Mouse (Mus musculus) bone marrow macrophage, adult 2 months (primary cell): ENCODE measurements at regions not wholly inside any gene's neighbourhood (a gene's known extent, or its start where the extent isn't known, plus 50 kb on each side); places are given as distances from the start of the nearest gene placed in this dataset.

Experiments used
- H3K27ac ChIP-seq: 2 replicates; pipeline ENCODE4 v1.5.1; 2012; ENCODE audit warnings: low read depth, low read length; ENCODE audit not compliant: insufficient read depth
- H3K4me1 ChIP-seq: 2 replicates; pipeline ENCODE4 v1.6.1; 2012; ENCODE audit warnings: low read length; ENCODE audit not compliant: control insufficient read depth, insufficient read depth
- H3K4me3 ChIP-seq: 2 replicates; pipeline ENCODE4 v1.5.1; 2012; ENCODE audit warnings: mild to moderate bottlenecking, low read length, moderate library complexity; ENCODE audit not compliant: insufficient read depth
- CTCF ChIP-seq: IDR thresholded peaks from 2 replicates; pipeline ENCODE4 v1.5.1; 2012; ENCODE audit warnings: low read depth, mild to moderate bottlenecking, low read length, moderate library complexity
- POLR2A ChIP-seq: IDR thresholded peaks from 2 replicates; pipeline ENCODE4 v1.6.1; 2012; ENCODE audit warnings: mild to moderate bottlenecking, low read depth, low read length, borderline replicate concordance

DNA sequence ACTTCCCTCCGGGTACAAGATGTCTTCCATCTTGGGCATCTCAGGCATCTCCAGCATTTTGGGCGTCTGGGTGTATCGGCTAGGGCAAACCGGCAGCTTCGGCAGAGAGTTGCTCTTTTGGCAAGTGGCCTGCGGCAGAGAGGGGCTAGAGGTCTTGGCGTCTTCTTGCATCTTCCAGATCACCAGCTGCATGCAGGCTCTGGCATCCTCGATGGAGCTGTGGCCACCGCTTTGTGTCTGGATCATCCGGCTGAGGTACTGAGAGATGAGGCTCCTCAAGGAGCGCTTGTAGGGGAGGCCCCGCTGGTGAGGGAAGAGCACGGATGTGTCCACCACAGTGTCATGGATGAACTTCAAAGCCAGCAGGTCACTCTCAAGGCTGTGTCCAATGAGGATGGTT, 59.9 kb upstream of the Supt20 start:
- Histone ChIP-seq H3K4me3 (no peak overlapping the region), H3K4me1 (no peaks in the 10 kb centered on the region), H3K27ac (no peak overlapping the region)
- TF ChIP-seq CTCF (no peak), POLR2A (no peak)

DNA sequence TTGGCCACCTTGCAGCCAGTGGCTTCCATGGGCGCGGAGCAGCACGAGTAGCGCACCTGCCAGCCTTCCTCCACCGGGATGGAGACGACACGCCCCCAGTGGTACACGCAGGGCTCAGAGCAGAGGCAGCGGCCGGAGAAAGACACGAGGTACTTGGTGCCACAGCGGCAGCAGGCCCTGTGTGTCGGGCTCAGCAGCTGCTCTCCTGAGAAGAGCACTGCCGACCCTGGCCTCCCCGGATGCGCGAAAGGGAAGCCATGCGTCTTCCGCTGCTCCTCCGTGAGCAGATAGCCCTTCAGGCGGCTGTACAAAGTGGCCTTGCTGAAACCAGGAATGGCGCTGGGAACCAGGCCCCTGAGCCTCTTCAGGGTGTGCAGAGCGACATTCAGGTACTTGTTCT, 59.2 kb upstream of the Supt20 start:
- no peak overlapping the region for H3K4me3 ChIP-seq
- no peak overlapping the region for H3K27ac ChIP-seq
- no peaks in the 10 kb centered on the region for H3K4me1 ChIP-seq
- TF ChIP-seq CTCF (no peak), POLR2A (no peak)

DNA sequence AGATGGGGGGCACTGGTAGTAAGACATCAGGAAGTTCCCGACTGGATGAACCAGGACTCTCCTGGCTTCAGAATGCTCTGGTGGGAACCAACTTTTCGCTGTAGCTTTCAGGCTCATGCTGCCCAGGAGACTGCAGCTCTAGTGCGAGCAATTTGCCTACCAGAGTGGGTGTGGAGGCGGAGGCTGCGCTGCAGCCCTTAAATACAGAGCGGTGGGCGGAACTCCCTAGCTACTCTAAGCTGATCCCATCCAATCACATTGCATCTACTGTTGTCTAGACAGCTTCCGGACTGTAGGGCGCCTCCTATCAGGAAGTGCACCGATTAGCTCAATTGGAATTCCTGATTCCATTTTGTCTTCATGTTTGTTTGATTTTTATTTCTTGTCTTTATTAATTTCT, 58.2 kb upstream of the Supt20 start:
- H3K4me3 ChIP-seq = no peak overlapping the region
- no peak overlapping the region for H3K27ac ChIP-seq
- TF ChIP-seq CTCF (no peak), POLR2A (no peak)
- no peaks in the 10 kb centered on the region for H3K4me1 ChIP-seq
